In the genomic region with DNA sequence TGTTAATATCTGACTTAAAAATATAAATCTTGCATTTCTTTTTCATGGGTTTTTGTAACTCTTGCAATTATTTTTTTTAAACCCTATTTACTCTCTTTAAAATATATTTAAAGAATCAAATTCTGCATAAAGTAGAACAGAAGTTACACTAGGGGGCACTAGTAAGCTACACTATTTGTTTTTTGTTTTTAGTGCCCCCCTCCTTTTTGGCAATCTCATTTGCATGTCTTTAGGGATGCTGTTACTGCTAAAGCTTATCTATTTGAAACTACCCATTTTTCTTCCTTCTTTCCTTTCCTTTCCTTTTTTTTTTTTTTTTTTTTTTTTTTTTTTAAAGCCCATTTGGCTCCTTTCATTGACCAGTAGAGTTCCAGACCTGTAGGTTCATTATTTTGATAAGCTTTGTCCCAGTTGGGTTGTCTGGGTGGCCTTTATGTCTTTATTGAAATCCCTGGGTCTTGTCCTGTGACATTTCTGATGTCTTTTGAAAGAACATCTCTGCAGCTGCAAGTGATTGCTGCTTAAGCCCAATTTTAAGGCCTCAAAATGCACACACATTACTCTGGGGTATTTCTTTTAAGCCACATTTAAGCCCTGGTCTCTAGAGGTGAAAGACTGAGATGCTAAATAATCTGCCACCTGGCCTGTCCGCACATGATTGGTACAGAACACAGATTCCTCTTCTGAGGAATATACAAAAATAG, we compare ENCODE assay signal across 14 mouse cellular contexts.
DNase-seq lines count a peak whose midpoint lies in the region; ATAC-seq lines count a peak whose summit lies in the region.
"Had no signal": no experiment of that assay in that cellular context is flagged by ENCODE, and none has a peak within 500 bp of the region (broad histone marks: within the 10 kb centered on the region; RNA-seq: fewer than 3 reads in every experiment).

No protein-coding gene starts in this region.

- no peaks in the 10 kb centered on the region for H3K4me1 ChIP-seq in neural tube, embryonic 11.5 days (ENCODE audit: control insufficient read depth, insufficient read depth, low read length)
- peaks cover 12% of the 10 kb centered on the region for H3K4me1 ChIP-seq in forebrain, embryonic 10.5 days
- H3K4me1 ChIP-seq in midbrain, embryonic 11.5 days (ENCODE audit: control insufficient read depth, insufficient read depth, low read length), result peaks cover 6% of the 10 kb centered on the region; the same call in 1 of the 2 replicates
- H3K4me1 ChIP-seq in heart, embryonic 10.5 days, result no peaks in the 10 kb centered on the region
- H3K4me1 ChIP-seq: embryonic facial prominence, embryonic 15.5 days had no signal

- H3K36me3 ChIP-seq in neural tube, embryonic 11.5 days (ENCODE audit: control insufficient read depth, insufficient read depth, low read length), result no peaks in the 10 kb centered on the region
- H3K36me3 ChIP-seq in forebrain, embryonic 10.5 days (replicated peaks), result no peaks in the 10 kb centered on the region
- no peaks in the 10 kb centered on the region for H3K36me3 ChIP-seq in midbrain, embryonic 11.5 days (ENCODE audit: control insufficient read depth, insufficient read depth, low read length)
- no peaks in the 10 kb centered on the region for H3K36me3 ChIP-seq in heart, embryonic 10.5 days
- H3K36me3 ChIP-seq: embryonic facial prominence, embryonic 15.5 days had no signal

- H3K27ac ChIP-seq in neural tube, embryonic 11.5 days (ENCODE audit: low read depth, low read length), result no peak overlapping the region
- no peak overlapping the region for H3K27ac ChIP-seq in forebrain, embryonic 10.5 days
- no peak overlapping the region; the same call in 1 of the 2 replicates for H3K27ac ChIP-seq in midbrain, embryonic 11.5 days (ENCODE audit: low read depth, low read length)
- no peak overlapping the region for H3K27ac ChIP-seq in heart, embryonic 10.5 days
- H3K27ac ChIP-seq: embryonic facial prominence, embryonic 15.5 days had no signal

- no peaks in the 10 kb centered on the region for H3K9me3 ChIP-seq in neural tube, embryonic 11.5 days (ENCODE audit: control insufficient read depth, low read length)
- no peaks in the 10 kb centered on the region for H3K9me3 ChIP-seq in forebrain, embryonic 10.5 days
- H3K9me3 ChIP-seq in midbrain, embryonic 11.5 days (ENCODE audit: control insufficient read depth, low read length), result no peaks in the 10 kb centered on the region
- no peaks in the 10 kb centered on the region for H3K9me3 ChIP-seq in heart, embryonic 10.5 days
- H3K9me3 ChIP-seq: embryonic facial prominence, embryonic 15.5 days had no signal

- no peak overlapping the region for H3K4me3 ChIP-seq in neural tube, embryonic 11.5 days (ENCODE audit: low read depth, low read length)
- no peak overlapping the region for H3K4me3 ChIP-seq in forebrain, embryonic 10.5 days
- H3K4me3 ChIP-seq in midbrain, embryonic 11.5 days (ENCODE audit: low read depth, low read length), result no peak overlapping the region
- H3K4me3 ChIP-seq in heart, embryonic 10.5 days, result no peak overlapping the region
- H3K4me3 ChIP-seq: embryonic facial prominence, embryonic 15.5 days had no signal

- ATAC-seq in neural tube, embryonic 11.5 days (ENCODE audit: insufficient read depth, low FRiP score, low TSS enrichment), result no peak
- peak; percentile 86 for ATAC-seq in midbrain, embryonic 11.5 days (ENCODE audit: low FRiP score)
- no peak for ATAC-seq in erythroid progenitor cell, adult 5-6 weeks (replicated peaks; ENCODE audit: low FRiP score, poor library complexity, severe bottlenecking)
- ATAC-seq: liver, postnatal 0 days had no signal

- DNase-seq in neural tube, embryonic 11.5 days (ENCODE audit: low spot score), result peak; percentile 19
- DNase-seq in neural tube, embryonic 10.5 days (ENCODE audit: extremely low spot score, low spot score), result no peak
- DNase-seq in forebrain, embryonic 10.5 days (ENCODE audit: extremely low spot score, low spot score), result peak; percentile 17
- DNase-seq in midbrain, embryonic 11.5 days (ENCODE audit: low spot score, missing footprints), result peak; percentile 90
- no peak for DNase-seq in spleen, adult 12 weeks (ENCODE audit: low spot score)
- DNase-seq in heart, postnatal 14 days, result no peak
- DNase-seq in heart, embryonic 10.5 days (ENCODE audit: low spot score), result no peak
- DNase-seq: heart, adult 18-20 months; kidney, adult 11 months; liver, postnatal 0 days; right cerebral cortex, postnatal 25 days; thymus, postnatal 36 days had no signal

- intact Hi-C loops in heart, postnatal 14 days (cut with DNase I), result no loop called here

- 60% methylated on average over 1 of the region's 1 CpGs for WGBS in neural tube, embryonic 11.5 days
- 41% methylated on average over 1 of the region's 1 CpGs for WGBS in forebrain, embryonic 10.5 days
- WGBS in midbrain, embryonic 11.5 days, result 32% methylated on average over 1 of the region's 1 CpGs
- WGBS in heart, embryonic 10.5 days, result 71% methylated on average over 1 of the region's 1 CpGs

- no peak overlapping the region for H3K4me2 ChIP-seq in neural tube, embryonic 11.5 days (ENCODE audit: low read depth)
- no peak overlapping the region for H3K4me2 ChIP-seq in midbrain, embryonic 11.5 days
- H3K4me2 ChIP-seq: embryonic facial prominence, embryonic 15.5 days had no signal

- H3K9ac ChIP-seq in neural tube, embryonic 11.5 days (ENCODE audit: low read length), result no peak overlapping the region
- H3K9ac ChIP-seq in midbrain, embryonic 11.5 days (ENCODE audit: low read length), result no peak overlapping the region
- H3K9ac ChIP-seq: embryonic facial prominence, embryonic 15.5 days; liver, postnatal 0 days had no signal

- H3K27me3 ChIP-seq in neural tube, embryonic 11.5 days (ENCODE audit: control insufficient read depth, insufficient read depth, low read length), result no peaks in the 10 kb centered on the region
- H3K27me3 ChIP-seq in forebrain, embryonic 10.5 days (ENCODE audit: poor library complexity, severe bottlenecking), result no peaks in the 10 kb centered on the region
- no peaks in the 10 kb centered on the region for H3K27me3 ChIP-seq in midbrain, embryonic 11.5 days (ENCODE audit: control insufficient read depth, insufficient read depth, low read length)
- no peaks in the 10 kb centered on the region for H3K27me3 ChIP-seq in heart, embryonic 10.5 days (ENCODE audit: insufficient read depth, poor library complexity, severe bottlenecking)
- H3K27me3 ChIP-seq: embryonic facial prominence, embryonic 15.5 days had no signal

Comparison
In these comparisons a context has a peak if more than half of its experiments do, and no peak if none do; other contexts are left out.
1. DNase-seq: peak in neural tube, embryonic 11.5 days (single experiment), forebrain, embryonic 10.5 days (single experiment) and midbrain, embryonic 11.5 days (single experiment); none in neural tube, embryonic 10.5 days (single experiment), spleen, adult 12 weeks (single experiment), heart, postnatal 14 days (0 of 2) and heart, embryonic 10.5 days (single experiment).